Comparison of ENCODE assay signal across 8 mouse cellular contexts in genomic region chr10:94415950-94416844, GRCm38 (mm10).
DNase-seq lines count a peak whose midpoint lies in the region; ATAC-seq and TF ChIP-seq lines count a peak whose summit lies in the region.
"Had no signal": no experiment of that assay in that cellular context is flagged by ENCODE, and none has a peak within 500 bp of the region (broad histone marks: within the 10 kb centered on the region; RNA-seq: fewer than 3 reads in every experiment).

No protein-coding gene starts in this region.

- H3K9ac ChIP-seq in embryonic facial prominence, embryonic 15.5 days = no peak overlapping the region
- no peak overlapping the region for H3K9ac ChIP-seq in intestine, postnatal 0 days (ENCODE audit: low read depth, low read length)

- DNase-seq in left cerebral cortex, postnatal 4 days = peak; percentile 22
- no peak for DNase-seq in left cerebral cortex, postnatal 10 days (ENCODE audit: extremely low spot score in 1 of 2, low spot score in 2 of 2)
- DNase-seq in neural tube, embryonic 10.5 days (ENCODE audit: extremely low spot score, low spot score) = peak; percentile 32
- DNase-seq in gastrocnemius, postnatal 25 days = no peak
- DNase-seq in cerebellum, postnatal 36 days = no peak

- H3K27ac ChIP-seq in embryonic facial prominence, embryonic 15.5 days (replicated peaks) = peak overlapping the region; percentile 59
- H3K27ac ChIP-seq in intestine, postnatal 0 days (ENCODE audit: low read depth, low read length) = no peak overlapping the region
- H3K27ac ChIP-seq: macrophage had no signal

- no peaks in the 10 kb centered on the region for H3K9me3 ChIP-seq in embryonic facial prominence, embryonic 15.5 days (replicated peaks)
- no peaks in the 10 kb centered on the region for H3K9me3 ChIP-seq in intestine, postnatal 0 days (ENCODE audit: control insufficient read depth)

- H3K27me3 ChIP-seq in embryonic facial prominence, embryonic 15.5 days = no peaks in the 10 kb centered on the region; the same call in 1 of the 2 replicates
- H3K27me3 ChIP-seq in intestine, postnatal 0 days (replicated peaks; ENCODE audit: control insufficient read depth, insufficient read depth, low read length) = no peaks in the 10 kb centered on the region

- no peak for TF ChIP-seq CTCF in intestine, postnatal 0 days (IDR thresholded peaks at IDR 0.05; ENCODE audit: low read depth)

- H3K4me3 ChIP-seq in embryonic facial prominence, embryonic 15.5 days (replicated peaks) = peak overlapping the region; percentile 4; the same call in 1 of the 2 replicates
- no peak overlapping the region for H3K4me3 ChIP-seq in intestine, postnatal 0 days (ENCODE audit: low read depth, low read length)

- WGBS in embryonic facial prominence, embryonic 15.5 days = 24% methylated on average over 22 of the region's 22 CpGs
- WGBS in intestine, postnatal 0 days = 46% methylated on average over 22 of the region's 22 CpGs

- peak; percentile 69 for ATAC-seq in embryonic facial prominence, embryonic 15.5 days (ENCODE audit: insufficient number of reproducible peaks, low FRiP score, low TSS enrichment, low read depth)
- no peak for ATAC-seq in intestine, postnatal 0 days

- intact Hi-C loops in left cerebral cortex, postnatal 4 days (cut with DNase I) = no loop called here
- intact Hi-C loops in left cerebral cortex, postnatal 10 days (cut with DNase I) = no loop called here

- peak overlapping the region; percentile 35 for H3K4me2 ChIP-seq in embryonic facial prominence, embryonic 15.5 days (replicated peaks)
- peak overlapping the region; percentile 13; the same call in 1 of the 2 replicates for H3K4me2 ChIP-seq in intestine, postnatal 0 days (replicated peaks; ENCODE audit: low read depth)

- H3K4me1 ChIP-seq in embryonic facial prominence, embryonic 15.5 days = peaks cover 33% of the 10 kb centered on the region
- no peaks in the 10 kb centered on the region for H3K4me1 ChIP-seq in intestine, postnatal 0 days (replicated peaks; ENCODE audit: control insufficient read depth, insufficient read depth, low read length)

- no peaks in the 10 kb centered on the region for H3K36me3 ChIP-seq in embryonic facial prominence, embryonic 15.5 days
- H3K36me3 ChIP-seq in intestine, postnatal 0 days (ENCODE audit: control insufficient read depth, insufficient read depth) = no peaks in the 10 kb centered on the region

Comparison
In these comparisons a context has a peak if more than half of its experiments do, and no peak if none do; other contexts are left out.
1. DNase-seq: peak in left cerebral cortex, postnatal 4 days (single experiment) and neural tube, embryonic 10.5 days (single experiment); none in left cerebral cortex, postnatal 10 days (0 of 2), gastrocnemius, postnatal 25 days (single experiment) and cerebellum, postnatal 36 days (0 of 2).